Mouse (Mus musculus) heart, postnatal 25 days (tissue): ENCODE data around the gene Eef1akmt1. TPM values are rescaled to one million over a fixed set of nuclear protein-coding genes. Genes with fewer than 3 reads are reported as not detected.

Experiments used
- DNase-seq: peaks from one replicate; pipeline ENCODE4 v3.0.0; 2022; ENCODE audit warnings: low spot score
- intact Hi-C: fragments of 180-260 bp; cut with DNase I; formaldehyde crosslinking; loops from one replicate; pipeline ENCODE4 v1.15.1; 2025
- total RNA-seq, 2 experiments: library from RNA; stranded (reverse); gene quantifications; 2 replicates each; pipeline ENCODE4 v1.2.3; 2021

Eef1akmt1 gene
- total RNA-seq, 2 experiments from 2014 or later: 29.6 to 30.2 TPM

DNA sequence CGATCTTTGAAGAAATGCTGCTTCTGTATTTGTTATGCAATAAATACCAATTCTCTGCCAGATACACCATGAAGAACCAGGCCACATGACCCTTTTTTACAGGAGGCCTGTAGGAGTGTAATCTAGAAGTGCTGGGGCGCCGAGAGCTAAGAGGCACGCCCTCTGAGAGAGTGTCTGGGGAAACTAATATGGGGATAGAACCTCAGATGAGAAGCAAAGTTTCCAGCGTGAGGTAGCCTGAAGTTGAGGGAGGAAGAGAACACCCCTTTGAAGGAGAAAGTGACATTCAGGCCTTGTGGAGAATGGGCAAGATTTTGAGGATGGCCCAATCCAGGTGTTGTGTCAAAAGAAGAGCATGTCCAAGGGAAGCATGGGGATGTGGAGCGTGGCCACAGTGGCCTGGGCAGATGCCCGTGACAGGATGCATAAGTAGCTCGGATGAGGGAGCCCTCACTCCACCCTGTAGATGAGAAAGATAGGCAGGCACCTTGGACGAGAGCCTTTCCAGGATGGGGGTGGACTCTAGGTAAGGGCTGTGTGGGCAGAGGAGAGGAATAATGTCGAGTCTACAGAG lies 45.3 kb downstream of the Eef1akmt1 start:
- no peak for DNase-seq
- intact Hi-C loops: no loop called here

DNA sequence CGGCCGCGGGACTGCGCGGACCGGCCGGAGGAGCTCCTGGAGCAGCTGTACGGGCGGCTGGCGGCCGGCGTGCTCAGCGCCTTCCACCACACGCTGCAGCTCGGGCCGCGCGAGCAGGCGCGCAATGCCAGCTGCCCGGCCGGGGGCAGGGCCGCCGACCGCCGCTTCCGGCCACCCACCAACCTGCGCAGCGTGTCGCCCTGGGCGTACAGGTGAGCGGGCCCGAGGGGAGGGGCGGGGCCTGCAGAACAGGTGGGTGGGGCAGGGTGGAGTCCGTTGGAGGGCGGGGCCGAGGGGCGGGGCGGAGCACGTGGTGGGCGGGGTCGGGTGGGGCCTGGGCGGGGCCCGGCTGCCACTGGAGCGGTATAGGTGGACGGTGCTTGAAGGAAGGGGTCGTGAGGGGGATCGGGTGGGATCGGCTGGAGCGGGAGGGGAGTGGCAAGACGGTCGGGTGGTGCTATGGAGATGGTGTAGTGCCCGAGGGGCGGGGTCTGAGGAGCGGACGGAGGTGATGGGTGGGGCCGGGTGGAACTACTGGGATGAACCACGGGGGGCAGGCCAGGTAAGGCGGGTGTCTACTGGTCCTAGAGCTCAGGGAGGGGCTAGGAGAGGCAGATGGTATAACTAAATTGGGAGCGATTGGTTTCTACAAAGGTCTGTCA lies 45.9 kb downstream of the Eef1akmt1 start:
- intact Hi-C loops: no loop called here
- no peak for DNase-seq

DNA sequence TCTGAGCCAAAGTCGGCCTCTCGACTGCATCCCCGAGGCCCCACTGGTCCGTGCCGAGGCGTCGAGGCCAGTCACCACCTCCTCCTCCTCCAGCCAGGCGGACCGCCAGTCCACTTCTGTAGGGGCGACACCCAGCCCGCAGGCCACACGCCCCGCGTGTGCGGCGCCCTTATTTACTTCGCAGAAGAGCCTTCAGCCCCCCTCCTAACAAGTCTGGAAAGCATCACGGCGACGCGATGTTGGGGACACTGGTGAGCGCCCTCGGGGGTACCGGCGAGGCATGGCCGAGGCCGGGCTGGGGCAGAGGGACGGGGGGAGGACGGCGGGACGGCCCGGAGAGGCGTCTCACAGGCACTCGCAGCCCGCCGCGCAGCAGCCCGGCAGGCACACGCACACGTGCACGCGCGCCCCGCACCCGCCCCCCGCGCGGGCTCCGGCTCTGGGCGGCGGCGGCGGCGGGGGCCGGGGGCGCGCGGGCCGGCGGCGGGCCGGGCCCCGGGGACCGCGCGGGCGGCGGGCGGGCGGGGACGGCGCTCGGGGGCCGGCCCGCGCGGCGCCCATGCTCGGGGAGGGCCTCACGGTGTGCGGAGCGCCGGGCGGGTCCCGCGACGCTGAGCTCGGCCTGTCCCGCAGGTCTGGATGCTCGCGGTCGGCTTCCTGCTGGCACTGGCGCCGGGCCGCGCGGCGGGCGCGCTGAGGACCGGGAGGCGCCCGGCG lies 46.6 kb downstream of the Eef1akmt1 start, which contains the start of gene Il17d:
TSS of gene Il17d (plus strand) at position 107 of the 717 bp plus-strand sequence.
- intact Hi-C loops: no loop called here
- peak; percentile 27 for DNase-seq

DNA sequence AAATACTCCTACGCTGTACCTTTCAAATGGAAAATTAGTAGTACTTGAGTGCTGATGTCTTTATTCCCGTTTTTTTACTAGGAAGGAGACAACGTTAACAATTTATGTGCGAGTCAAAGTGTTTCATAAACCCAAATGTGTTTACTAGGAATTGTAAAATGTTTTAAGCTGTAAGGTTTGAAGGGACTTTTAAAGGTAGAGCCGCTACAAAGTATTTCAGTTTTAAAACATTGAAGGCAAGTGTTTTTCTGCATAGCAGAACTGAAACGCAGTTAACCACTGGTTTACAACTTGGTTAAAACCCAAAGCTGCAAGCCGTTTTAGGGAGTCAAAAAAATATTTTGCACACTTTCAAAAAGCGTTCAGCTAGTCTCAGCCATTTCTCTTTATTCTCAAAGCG lies 47.6 kb downstream of the Eef1akmt1 start:
- no peak for DNase-seq
- intact Hi-C loops: no loop called here

- no peak for DNase-seq
- intact Hi-C loops: no loop called here
Observed at GRCm38 (mm10) chr14:57517001-57517400, 54.4 kb downstream of the Eef1akmt1 start.

DNA sequence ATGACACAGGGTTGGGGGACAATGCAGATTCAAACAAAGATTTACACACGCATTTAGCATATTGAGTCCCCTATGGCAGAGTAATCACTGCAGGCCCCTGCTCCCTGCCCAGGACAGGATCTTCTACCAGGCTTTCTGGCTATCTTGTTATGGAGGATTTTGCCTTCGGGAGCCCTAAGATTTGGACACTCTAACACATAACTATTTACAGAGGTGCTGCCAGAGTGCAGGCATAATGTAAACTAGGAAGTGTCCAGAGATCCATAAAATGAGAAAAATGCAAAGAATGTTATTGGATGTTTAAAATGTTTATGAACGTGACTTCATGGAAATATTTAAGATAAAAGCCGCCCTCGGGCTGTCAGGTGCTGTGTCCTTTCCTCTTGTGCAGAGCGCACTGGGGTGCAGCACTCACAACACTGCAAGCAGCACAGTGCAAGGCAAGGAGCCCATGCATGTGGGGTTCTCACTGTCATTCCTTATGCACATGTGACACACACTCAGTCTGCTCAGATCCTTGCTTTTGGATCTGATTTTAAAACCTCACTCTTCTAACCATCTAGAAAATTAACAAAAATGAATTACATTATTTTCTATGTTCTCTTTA lies 56.2 kb downstream of the Eef1akmt1 start:
- intact Hi-C loops: no loop called here
- DNase-seq: no peak

DNA sequence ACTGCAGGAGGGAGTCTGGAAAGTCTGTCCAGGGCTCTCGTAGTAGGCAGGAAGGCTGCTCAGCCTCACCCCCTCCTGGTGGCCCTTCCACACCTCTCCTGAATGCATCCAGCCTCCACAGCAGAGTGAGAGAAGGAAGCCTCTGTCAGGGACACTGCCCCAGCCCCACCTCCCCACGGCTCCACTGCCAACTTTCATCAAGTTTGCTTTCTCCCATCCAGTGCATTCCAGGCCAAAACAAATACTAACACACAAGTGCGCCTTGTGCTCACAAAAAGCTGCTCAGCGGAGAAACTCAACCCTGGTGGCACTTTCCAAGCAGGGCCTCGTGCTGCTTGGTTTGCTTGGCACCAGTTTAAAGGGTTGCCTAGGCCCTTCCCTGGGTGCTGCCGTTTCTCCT lies 61.9 kb downstream of the Eef1akmt1 start:
- intact Hi-C loops: no loop called here
- DNase-seq: no peak

- no peak for DNase-seq
- intact Hi-C loops: no loop called here
Observed at GRCm38 (mm10) chr14:57503729-57504128, 67.7 kb downstream of the Eef1akmt1 start.

Other genes starting within 250 kb of the Eef1akmt1 start
- gene Cryl1, start 173.1 kb downstream of the Eef1akmt1 start, total RNA-seq: 1 to 10 TPM; 5.3 to 6.1 TPM
- 1 to 10 TPM; 3.7 to 5.1 TPM for gene Ift88, start 147.6 kb downstream of the Eef1akmt1 start, total RNA-seq
- gene Il17d, start 46.8 kb downstream of the Eef1akmt1 start, total RNA-seq: 1 to 10 TPM; 3.2 to 3.8 TPM
- 10 to 100 TPM; 11.2 to 11.9 TPM for gene Xpo4, start 93.8 kb upstream of the Eef1akmt1 start, total RNA-seq
- gene Gm49361, start 174.5 kb upstream of the Eef1akmt1 start, total RNA-seq: 1 to 10 TPM in 1 of 2 experiments, under 1 TPM in 1; 0.99 to 2.1 TPM
- 10 to 100 TPM; 35.8 to 37.9 TPM for gene Lats2, start 186.8 kb upstream of the Eef1akmt1 start, total RNA-seq
- gene Sap18, start 226.6 kb upstream of the Eef1akmt1 start, total RNA-seq: 10 to 100 TPM; 61.2 to 74.8 TPM